Mouse (Mus musculus): Measurements from ENCODE around the gene Lrrc8b. TPM values are rescaled to one million over a fixed set of nuclear protein-coding genes. Genes with fewer than 3 reads are reported as not detected.

Gene Lrrc8b
- polyA plus RNA-seq, 1 experiment from 2014 or later, result 14.7 TPM

- H3K4me2 ChIP-seq (ENCODE audit: low read length), result no peak overlapping the region
- no peak overlapping the region for H3K9ac ChIP-seq (ENCODE audit: low read length)
- no peaks in the 10 kb centered on the region for H3K9me3 ChIP-seq (replicated peaks; ENCODE audit: control insufficient read depth, low read length)
- H3K4me1 ChIP-seq (ENCODE audit: control insufficient read depth, insufficient read depth, low read length), result no peaks in the 10 kb centered on the region
- no peak overlapping the region for H3K27ac ChIP-seq (ENCODE audit: low read depth, low read length)
- DNase-seq (ENCODE audit: low spot score) (no peak), ATAC-seq (no peak)
- H3K27me3 ChIP-seq (replicated peaks; ENCODE audit: control insufficient read depth, insufficient read depth, low read length), result no peaks in the 10 kb centered on the region
- no peaks in the 10 kb centered on the region for H3K36me3 ChIP-seq (ENCODE audit: control insufficient read depth, insufficient read depth, low read length)
- no peak overlapping the region for H3K4me3 ChIP-seq (ENCODE audit: low read depth, low read length)
These were observed 49.1 kb downstream of the Lrrc8b start for GRCm38 (mm10) chr5:105464671-105465070.

- Histone ChIP-seq H3K4me1 (ENCODE audit: control insufficient read depth, insufficient read depth, low read length) (no peaks in the 10 kb centered on the region), H3K9ac (ENCODE audit: low read length) (no peak overlapping the region), H3K36me3 (ENCODE audit: control insufficient read depth, insufficient read depth, low read length) (no peaks in the 10 kb centered on the region), H3K27ac (ENCODE audit: low read depth, low read length) (no peak overlapping the region), H3K27me3 (replicated peaks; ENCODE audit: control insufficient read depth, insufficient read depth, low read length) (no peaks in the 10 kb centered on the region), H3K9me3 (replicated peaks; ENCODE audit: control insufficient read depth, low read length) (no peaks in the 10 kb centered on the region), H3K4me2 (ENCODE audit: low read length) (no peak overlapping the region), H3K4me3 (ENCODE audit: low read depth, low read length) (no peak overlapping the region)
- DNase-seq (ENCODE audit: low spot score) (no peak), ATAC-seq (no peak)
- WGBS, result 93% methylated on average over 8 of the region's 8 CpGs
These were observed 50.0 kb downstream of the Lrrc8b start for GRCm38 (mm10) chr5:105465550-105465949.

- ATAC-seq, result no peak
- Histone ChIP-seq H3K36me3 (ENCODE audit: control insufficient read depth, insufficient read depth, low read length) (no peaks in the 10 kb centered on the region), H3K9ac (ENCODE audit: low read length) (no peak overlapping the region), H3K27me3 (replicated peaks; ENCODE audit: control insufficient read depth, insufficient read depth, low read length) (no peaks in the 10 kb centered on the region), H3K4me2 (ENCODE audit: low read length) (no peak overlapping the region), H3K4me3 (ENCODE audit: low read depth, low read length) (no peak overlapping the region), H3K4me1 (ENCODE audit: control insufficient read depth, insufficient read depth, low read length) (no peaks in the 10 kb centered on the region), H3K27ac (ENCODE audit: low read depth, low read length) (no peak overlapping the region), H3K9me3 (replicated peaks; ENCODE audit: control insufficient read depth, low read length) (no peaks in the 10 kb centered on the region)
- WGBS, result 92% methylated on average over 7 of the region's 7 CpGs
- no peak for DNase-seq (ENCODE audit: low spot score)
These were observed 50.9 kb downstream of the Lrrc8b start for GRCm38 (mm10) chr5:105466471-105466902.

GRCm38 (mm10) chr5:105467271-105467670, 51.7 kb downstream of the Lrrc8b start:
- DNase-seq (ENCODE audit: low spot score), result no peak
- no peaks in the 10 kb centered on the region for H3K9me3 ChIP-seq (replicated peaks; ENCODE audit: control insufficient read depth, low read length)
- no peaks in the 10 kb centered on the region for H3K36me3 ChIP-seq (ENCODE audit: control insufficient read depth, insufficient read depth, low read length)
- no peak overlapping the region for H3K9ac ChIP-seq (ENCODE audit: low read length)
- H3K4me2 ChIP-seq (ENCODE audit: low read length), result no peak overlapping the region
- no peaks in the 10 kb centered on the region for H3K4me1 ChIP-seq (ENCODE audit: control insufficient read depth, insufficient read depth, low read length)
- no peaks in the 10 kb centered on the region for H3K27me3 ChIP-seq (replicated peaks; ENCODE audit: control insufficient read depth, insufficient read depth, low read length)
- H3K27ac ChIP-seq (ENCODE audit: low read depth, low read length), result no peak overlapping the region
- no peak overlapping the region for H3K4me3 ChIP-seq (ENCODE audit: low read depth, low read length)
- WGBS, result 78% methylated on average over 10 of the region's 10 CpGs
- ATAC-seq, result no peak

GRCm38 (mm10) chr5:105472983-105473705, 57.6 kb downstream of the Lrrc8b start:
- Histone ChIP-seq H3K9ac (ENCODE audit: low read length) (no peak overlapping the region), H3K27ac (ENCODE audit: low read depth, low read length) (no peak overlapping the region), H3K4me3 (ENCODE audit: low read depth, low read length) (no peak overlapping the region), H3K4me2 (ENCODE audit: low read length) (no peak overlapping the region), H3K36me3 (ENCODE audit: control insufficient read depth, insufficient read depth, low read length) (0 out of 2 replicates have a peak, but pooled peaks cover 3% of the 10 kb centered on the region), H3K4me1 (ENCODE audit: control insufficient read depth, insufficient read depth, low read length) (no peaks in the 10 kb centered on the region), H3K27me3 (replicated peaks; ENCODE audit: control insufficient read depth, insufficient read depth, low read length) (no peaks in the 10 kb centered on the region), H3K9me3 (replicated peaks; ENCODE audit: control insufficient read depth, low read length) (no peaks in the 10 kb centered on the region)
- DNase-seq (ENCODE audit: low spot score) (no peak), ATAC-seq (no peak)
- 83% methylated on average over 5 of the region's 5 CpGs for WGBS

- 94% methylated on average over 9 of the region's 9 CpGs for WGBS
- Histone ChIP-seq H3K4me3 (ENCODE audit: low read depth, low read length) (no peak overlapping the region), H3K36me3 (ENCODE audit: control insufficient read depth, insufficient read depth, low read length) (peaks cover 27% of the 10 kb centered on the region), H3K9ac (ENCODE audit: low read length) (no peak overlapping the region), H3K27me3 (replicated peaks; ENCODE audit: control insufficient read depth, insufficient read depth, low read length) (no peaks in the 10 kb centered on the region), H3K9me3 (replicated peaks; ENCODE audit: control insufficient read depth, low read length) (no peaks in the 10 kb centered on the region), H3K27ac (ENCODE audit: low read depth, low read length) (no peak overlapping the region), H3K4me2 (ENCODE audit: low read length) (no peak overlapping the region), H3K4me1 (ENCODE audit: control insufficient read depth, insufficient read depth, low read length) (no peaks in the 10 kb centered on the region)
- ATAC-seq (no peak), DNase-seq (ENCODE audit: low spot score) (no peak)
These were observed 62.0 kb downstream of the Lrrc8b start for GRCm38 (mm10) chr5:105477527-105477926.

- no peak for DNase-seq (ENCODE audit: low spot score)
- Histone ChIP-seq H3K9me3 (replicated peaks; ENCODE audit: control insufficient read depth, low read length) (no peaks in the 10 kb centered on the region), H3K27me3 (replicated peaks; ENCODE audit: control insufficient read depth, insufficient read depth, low read length) (no peaks in the 10 kb centered on the region), H3K4me1 (ENCODE audit: control insufficient read depth, insufficient read depth, low read length) (no peaks in the 10 kb centered on the region), H3K9ac (ENCODE audit: low read length) (no peak overlapping the region), H3K4me3 (ENCODE audit: low read depth, low read length) (no peak overlapping the region), H3K4me2 (ENCODE audit: low read length) (no peak overlapping the region), H3K36me3 (ENCODE audit: control insufficient read depth, insufficient read depth, low read length) (peaks cover 27% of the 10 kb centered on the region), H3K27ac (ENCODE audit: low read depth, low read length) (no peak overlapping the region)
- ATAC-seq, result no peak
- 88% methylated on average over 13 of the region's 13 CpGs for WGBS
These were observed 64.1 kb downstream of the Lrrc8b start for GRCm38 (mm10) chr5:105479673-105480072.

- H3K27me3 ChIP-seq (replicated peaks; ENCODE audit: control insufficient read depth, insufficient read depth, low read length), result no peaks in the 10 kb centered on the region
- 98% methylated on average over 17 of the region's 17 CpGs for WGBS
- no peak overlapping the region for H3K4me3 ChIP-seq (ENCODE audit: low read depth, low read length)
- H3K9ac ChIP-seq (ENCODE audit: low read length), result no peak overlapping the region
- no peaks in the 10 kb centered on the region for H3K9me3 ChIP-seq (replicated peaks; ENCODE audit: control insufficient read depth, low read length)
- peaks cover 28% of the 10 kb centered on the region for H3K36me3 ChIP-seq (ENCODE audit: control insufficient read depth, insufficient read depth, low read length)
- ATAC-seq (no peak), DNase-seq (ENCODE audit: low spot score) (no peak)
- H3K27ac ChIP-seq (ENCODE audit: low read depth, low read length), result no peak overlapping the region
- H3K4me2 ChIP-seq (ENCODE audit: low read length), result no peak overlapping the region
- no peaks in the 10 kb centered on the region for H3K4me1 ChIP-seq (ENCODE audit: control insufficient read depth, insufficient read depth, low read length)
These were observed 65.0 kb downstream of the Lrrc8b start for GRCm38 (mm10) chr5:105480561-105480960.

GRCm38 (mm10) chr5:105483632-105484031, 68.1 kb downstream of the Lrrc8b start:
- Histone ChIP-seq H3K4me1 (ENCODE audit: control insufficient read depth, insufficient read depth, low read length) (no peaks in the 10 kb centered on the region), H3K36me3 (ENCODE audit: control insufficient read depth, insufficient read depth, low read length) (peaks cover 30% of the 10 kb centered on the region), H3K27me3 (replicated peaks; ENCODE audit: control insufficient read depth, insufficient read depth, low read length) (no peaks in the 10 kb centered on the region), H3K4me2 (ENCODE audit: low read length) (no peak overlapping the region), H3K9me3 (replicated peaks; ENCODE audit: control insufficient read depth, low read length) (no peaks in the 10 kb centered on the region), H3K27ac (ENCODE audit: low read depth, low read length) (no peak overlapping the region), H3K4me3 (ENCODE audit: low read depth, low read length) (no peak overlapping the region), H3K9ac (ENCODE audit: low read length) (no peak overlapping the region)
- 95% methylated on average over 2 of the region's 2 CpGs for WGBS
- DNase-seq (ENCODE audit: low spot score), result no peak
- ATAC-seq, result no peak

Data from forebrain, embryonic 14.5 days (tissue).